Mouse (Mus musculus): Measurements from ENCODE around the gene Rbm25. TPM values are rescaled to one million over a fixed set of nuclear protein-coding genes. Genes with fewer than 3 reads are reported as not detected.
A peak's percentile ranks its signal among the peaks of the same experiment; 100 is the strongest.
"Not testable (repeated sequence)": the region's sequence is repeated elsewhere in the genome, so short reads cannot be mapped to it uniquely, and the experiment has no call there.

Gene Rbm25
- total and polyA plus RNA-seq, 3 experiments: 27.4 to 49.6 (median 37.3) TPM

DNA sequence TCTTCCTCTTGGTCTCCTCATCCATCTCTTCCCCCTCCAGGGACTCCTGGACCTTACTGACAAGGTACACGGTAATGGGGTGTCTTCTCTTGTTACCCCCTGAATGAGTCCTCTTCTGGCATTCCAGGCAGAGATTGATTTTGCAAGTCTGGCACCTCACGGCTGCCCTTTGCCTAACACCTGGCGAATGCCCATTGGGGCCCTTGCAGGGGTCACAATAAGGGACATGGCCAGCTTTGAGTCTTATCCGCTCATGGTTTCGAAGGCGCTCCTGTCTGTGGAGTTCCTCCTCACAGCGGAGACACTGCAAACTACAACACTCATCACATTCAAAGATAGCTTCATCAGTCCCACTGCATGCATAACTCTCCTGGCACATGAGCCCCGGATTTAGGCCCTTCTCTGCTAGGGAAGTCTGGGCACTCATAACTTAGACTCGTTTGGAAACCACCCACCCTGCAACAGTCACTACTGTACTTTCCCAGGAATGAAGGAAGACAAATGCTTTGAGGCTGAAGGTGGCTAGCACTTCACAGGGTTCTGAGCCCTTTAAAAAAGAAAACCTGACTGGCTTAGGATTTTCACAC, 36.5 kb upstream of the Rbm25 start:
- Histone ChIP-seq H3K27ac (no peak overlapping the region), H3K4me3 (no peak overlapping the region), H3K27me3 (ENCODE audit: control insufficient read depth, insufficient read depth, low read length) (no peaks in the 10 kb centered on the region), H3K4me1 (ENCODE audit: control insufficient read depth, insufficient read depth, low read length) (no peaks in the 10 kb centered on the region; the same call in 1 of the 2 replicates), H3K79me2 (replicated peaks; ENCODE audit: control insufficient read depth, insufficient read depth, low read length) (peaks cover 2% of the 10 kb centered on the region; the same call in 1 of the 2 replicates), H3K36me3 (ENCODE audit: control insufficient read depth, insufficient read depth, low read length) (peaks cover 15% of the 10 kb centered on the region), H3K9ac (ENCODE audit: low read depth, low read length) (no peak overlapping the region)
- intact Hi-C loops (cut with DNase I): no loop called here
- WGBS: 76% methylated on average over 9 of the region's 9 CpGs
- no peak for DNase-seq
- no peak for TF ChIP-seq EP300 (IDR thresholded peaks at IDR 0.05; ENCODE audit: insufficient read depth, low read depth, low read length)
- no peak for TF ChIP-seq CTCF (IDR thresholded peaks at IDR 0.05)
- TF ChIP-seq POLR2A (IDR thresholded peaks at IDR 0.05; ENCODE audit: insufficient read depth, low read depth, low read length): no peak

GRCm38 (mm10) chr12:83596191-83596954, 34.7 kb upstream of the Rbm25 start:
- Histone ChIP-seq H3K9ac (ENCODE audit: low read depth, low read length) (peak overlapping the region; percentile 94), H3K27ac (peak overlapping the region; percentile 89), H3K27me3 (ENCODE audit: control insufficient read depth, insufficient read depth, low read length) (no peaks in the 10 kb centered on the region), H3K36me3 (ENCODE audit: control insufficient read depth, insufficient read depth, low read length) (peaks cover 15% of the 10 kb centered on the region), H3K4me3 (peak overlapping the region; percentile 87), H3K79me2 (replicated peaks; ENCODE audit: control insufficient read depth, insufficient read depth, low read length) (peaks cover 2% of the 10 kb centered on the region; the same call in 1 of the 2 replicates), H3K4me1 (ENCODE audit: control insufficient read depth, insufficient read depth, low read length) (no peaks in the 10 kb centered on the region; the same call in 1 of the 2 replicates)
- intact Hi-C loops (cut with DNase I): no loop called here
- no peak for TF ChIP-seq EP300 (IDR thresholded peaks at IDR 0.05; ENCODE audit: insufficient read depth, low read depth, low read length)
- no peak for TF ChIP-seq CTCF (IDR thresholded peaks at IDR 0.05)
- TF ChIP-seq POLR2A (IDR thresholded peaks at IDR 0.05; ENCODE audit: insufficient read depth, low read depth, low read length): no peak
- 4% methylated on average over 20 of the region's 20 CpGs for WGBS
- no peak for DNase-seq

GRCm38 (mm10) chr12:83597025-83597501, 34.0 kb upstream of the Rbm25 start, which contains the start of gene Zfyve1:
Zfyve1 (minus strand) TSS chr12:83597222.
- intact Hi-C loops (cut with DNase I): no loop called here
- Histone ChIP-seq H3K4me3 (peak within 1 kb of the TSS; percentile 87), H3K27me3 (ENCODE audit: control insufficient read depth, insufficient read depth, low read length) (no peaks in the 10 kb centered on the region), H3K36me3 (ENCODE audit: control insufficient read depth, insufficient read depth, low read length) (peaks cover 10% of the 10 kb centered on the region), H3K79me2 (replicated peaks; ENCODE audit: control insufficient read depth, insufficient read depth, low read length) (peaks cover 2% of the 10 kb centered on the region; the same call in 1 of the 2 replicates), H3K9ac (ENCODE audit: low read depth, low read length) (peak within 1 kb of the TSS; percentile 94), H3K27ac (peak within 1 kb of the TSS; percentile 89), H3K4me1 (ENCODE audit: control insufficient read depth, insufficient read depth, low read length) (no peaks in the 10 kb centered on the region; the same call in 1 of the 2 replicates)
- peak; percentile 75 for TF ChIP-seq EP300 (IDR thresholded peaks at IDR 0.05; ENCODE audit: insufficient read depth, low read depth, low read length)
- TF ChIP-seq POLR2A (IDR thresholded peaks at IDR 0.05; ENCODE audit: insufficient read depth, low read depth, low read length): peak; percentile 83
- no peak for TF ChIP-seq CTCF (IDR thresholded peaks at IDR 0.05)
- 1% methylated on average over 28 of the region's 28 CpGs for WGBS
- DNase-seq: peak; percentile 90 to 97

DNA sequence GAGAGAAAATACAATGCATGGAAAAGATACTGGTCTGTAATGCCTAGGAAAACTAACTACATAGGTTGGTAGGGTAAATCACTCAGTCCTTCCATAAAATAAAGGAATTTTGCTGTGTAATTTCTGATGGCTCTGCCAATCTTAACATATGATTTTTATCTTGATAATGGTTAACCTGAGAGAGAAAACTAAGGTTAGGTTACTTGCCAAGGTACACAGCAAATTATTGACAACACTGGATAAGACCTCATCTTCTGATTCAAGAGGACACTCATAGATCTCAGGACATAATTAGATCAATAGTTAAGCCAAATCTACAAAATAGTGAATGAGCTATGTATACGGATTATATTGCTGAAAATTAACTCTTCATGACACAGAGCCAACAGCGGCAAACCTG, 33.2 kb upstream of the Rbm25 start:
- Histone ChIP-seq H3K27me3 (ENCODE audit: control insufficient read depth, insufficient read depth, low read length) (no peaks in the 10 kb centered on the region), H3K4me3 (no peak overlapping the region), H3K9ac (ENCODE audit: low read depth, low read length) (no peak overlapping the region), H3K27ac (peak overlapping the region; percentile 66), H3K36me3 (ENCODE audit: control insufficient read depth, insufficient read depth, low read length) (peaks cover 5% of the 10 kb centered on the region), H3K4me1 (ENCODE audit: control insufficient read depth, insufficient read depth, low read length) (no peaks in the 10 kb centered on the region; the same call in 1 of the 2 replicates), H3K79me2 (replicated peaks; ENCODE audit: control insufficient read depth, insufficient read depth, low read length) (peaks cover 2% of the 10 kb centered on the region; the same call in 1 of the 2 replicates)
- no peak for DNase-seq
- intact Hi-C loops (cut with DNase I): no loop called here
- TF ChIP-seq CTCF (IDR thresholded peaks at IDR 0.05) (no peak), POLR2A (IDR thresholded peaks at IDR 0.05; ENCODE audit: insufficient read depth, low read depth, low read length) (no peak), EP300 (IDR thresholded peaks at IDR 0.05; ENCODE audit: insufficient read depth, low read depth, low read length) (no peak)
- 72% methylated on average over 2 of the region's 2 CpGs for WGBS

DNA sequence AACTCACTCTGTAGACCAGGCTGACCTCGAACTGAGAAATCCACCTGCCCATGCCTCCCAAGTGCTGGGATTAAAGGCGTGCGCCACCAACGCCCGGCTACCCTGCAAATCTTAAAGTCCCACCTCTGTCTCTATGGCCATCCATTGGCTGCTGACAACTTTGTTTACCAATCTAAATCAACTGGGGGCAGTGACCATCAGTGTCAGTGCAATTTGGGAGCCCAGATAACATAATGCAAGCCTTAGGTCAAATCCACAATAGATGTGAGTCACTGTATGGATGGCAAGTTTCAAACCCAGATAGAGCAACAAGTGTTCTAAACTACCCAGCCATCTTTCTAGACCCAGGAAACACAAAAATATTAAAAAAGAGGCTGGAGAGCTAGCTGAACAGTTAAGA, 28.8 kb upstream of the Rbm25 start:
- Histone ChIP-seq H3K27ac (no peak overlapping the region), H3K27me3 (ENCODE audit: control insufficient read depth, insufficient read depth, low read length) (no peaks in the 10 kb centered on the region), H3K79me2 (replicated peaks; ENCODE audit: control insufficient read depth, insufficient read depth, low read length) (no peaks in the 10 kb centered on the region), H3K9ac (ENCODE audit: low read depth, low read length) (no peak overlapping the region), H3K36me3 (ENCODE audit: control insufficient read depth, insufficient read depth, low read length) (no peaks in the 10 kb centered on the region), H3K4me3 (no peak overlapping the region), H3K4me1 (ENCODE audit: control insufficient read depth, insufficient read depth, low read length) (no peaks in the 10 kb centered on the region)
- no peak for DNase-seq
- intact Hi-C loops (cut with DNase I): no loop called here
- TF ChIP-seq EP300 (IDR thresholded peaks at IDR 0.05; ENCODE audit: insufficient read depth, low read depth, low read length) (no peak), CTCF (IDR thresholded peaks at IDR 0.05) (no peak), POLR2A (IDR thresholded peaks at IDR 0.05; ENCODE audit: insufficient read depth, low read depth, low read length) (no peak)
- 87% methylated on average over 5 of the region's 5 CpGs for WGBS

- H3K4me3 ChIP-seq; H3K27me3 ChIP-seq (ENCODE audit: control insufficient read depth, insufficient read depth, low read length); H3K36me3 ChIP-seq (ENCODE audit: control insufficient read depth, insufficient read depth, low read length); intact Hi-C loops (cut with DNase I); DNase-seq; H3K9ac ChIP-seq (ENCODE audit: low read depth, low read length); H3K79me2 ChIP-seq (replicated peaks; ENCODE audit: control insufficient read depth, insufficient read depth, low read length); H3K27ac ChIP-seq; H3K4me1 ChIP-seq (ENCODE audit: control insufficient read depth, insufficient read depth, low read length): not testable (repeated sequence)
- 94% methylated on average over 2 of the region's 2 CpGs for WGBS
Observed at GRCm38 (mm10) chr12:83606411-83606810, 24.6 kb upstream of the Rbm25 start.

All from heart, adult 2 months (tissue).